Mouse (Mus musculus) left cerebral cortex, adult 2 months (tissue): Measurements from ENCODE around the gene Cd38. TPM values are rescaled to one million over a fixed set of nuclear protein-coding genes. Genes with fewer than 3 reads are reported as not detected.

Experiments
- DNase-seq, 2 experiments: peaks; one replicate each; pipeline ENCODE4 v3.0.0; 2021 to 2022; ENCODE audit warnings: low spot score in 2 of 2, mixed read lengths in 1 of 2; ENCODE audit errors: extremely low spot score in 1 of 2
- H3K27ac ChIP-seq: fragments of 200-600 bp; 2 replicates; pipeline ENCODE4 v1.8.1; 2022
- H3K4me3 ChIP-seq: fragments of 200-600 bp; 2 replicates; pipeline ENCODE4 v1.8.1; 2022
- CTCF ChIP-seq: fragments of 200-600 bp; IDR thresholded peaks from 2 replicates; pipeline ENCODE4 v1.8.1; 2022; ENCODE audit warnings: antibody characterized with exemption, mild to moderate bottlenecking, moderate library complexity
- intact Hi-C: fragments of 180-260 bp; cut with DNase I; formaldehyde crosslinking; loops from one replicate; pipeline ENCODE4 v1.15.1; 2025
- total RNA-seq, 2 experiments: library from RNA; stranded (reverse); gene quantifications; 2 replicates each; pipeline ENCODE4 v1.2.3; 2021

The Cd38 gene
- total RNA-seq, 2 experiments from 2014 or later, result 1.2 to 2.2 TPM

DNA sequence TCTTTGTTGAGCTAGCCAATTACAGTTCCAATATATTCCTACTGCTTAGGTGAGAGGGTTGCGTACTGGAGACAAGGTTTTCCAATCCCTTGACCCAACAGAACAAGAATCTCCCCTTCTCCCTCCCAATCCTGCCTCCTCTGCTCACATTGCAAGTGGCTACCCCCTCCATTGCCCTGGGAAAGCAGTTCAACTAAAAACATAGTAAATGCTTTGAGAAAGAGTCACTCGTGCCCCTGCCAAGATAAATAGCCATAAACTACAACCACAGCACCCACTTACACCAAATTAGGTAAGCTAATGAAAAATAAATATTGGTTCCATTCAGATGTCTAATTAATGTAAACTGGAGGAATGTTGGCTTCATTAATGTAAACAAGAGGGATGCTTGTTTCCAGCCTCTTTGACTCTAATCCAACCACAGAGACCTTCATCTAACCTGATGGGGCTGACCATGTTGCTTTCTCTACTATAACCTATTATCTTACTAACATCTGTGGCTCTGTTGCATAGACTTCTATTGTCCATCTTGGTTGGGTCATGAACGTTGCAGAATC is 91.6 kb downstream of the Cd38 start:
- Histone ChIP-seq H3K4me3 (no peak overlapping the region), H3K27ac (no peak overlapping the region)
- no peak for DNase-seq
- intact Hi-C loops, result no loop called here
- TF ChIP-seq CTCF, result no peak

DNA sequence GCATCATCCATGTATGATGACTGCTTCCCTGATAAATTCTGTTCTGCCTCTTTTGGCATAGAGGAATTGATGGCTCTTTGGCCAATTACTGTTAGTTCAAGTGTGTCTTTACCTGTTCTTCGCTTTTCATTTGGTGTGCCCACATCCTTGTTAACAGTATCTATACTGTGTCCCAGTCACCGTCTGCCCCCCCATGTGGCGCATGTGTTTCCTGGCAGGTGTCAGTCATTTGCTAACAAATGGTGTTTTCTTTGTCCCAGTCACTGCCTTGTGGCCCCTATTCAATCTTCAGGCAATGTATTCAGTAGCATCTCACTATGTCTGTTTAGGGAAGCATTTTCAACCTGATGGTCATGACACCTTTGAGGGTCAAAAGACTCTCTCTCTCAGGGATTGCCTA is 92.7 kb downstream of the Cd38 start:
- H3K27ac ChIP-seq, result no peak overlapping the region
- intact Hi-C loops, result no loop called here
- TF ChIP-seq CTCF, result no peak
- no peak for DNase-seq
- H3K4me3 ChIP-seq, result no peak overlapping the region

Other genes starting within 250 kb of the Cd38 start
- gene Cc2d2a, start 206.2 kb upstream of the Cd38 start, total RNA-seq, result 10 to 100 TPM; 17.6 to 19.9 TPM
- gene Bst1, start 49.7 kb upstream of the Cd38 start, total RNA-seq, result not detected
- 10 to 100 TPM; 85.3 to 92.2 TPM for gene Fbxl5, start 46.9 kb upstream of the Cd38 start, total RNA-seq
- 10 to 100 TPM in 1 of 2 experiments, 1 to 10 TPM in 1; 9.8 to 11.0 TPM for gene Gm7879, start 44.6 kb downstream of the Cd38 start, total RNA-seq
- gene Fgfbp1, start 113.2 kb downstream of the Cd38 start, total RNA-seq, result 1 to 10 TPM; 2.4 to 4.8 TPM
- 10 to 100 TPM; 12.3 to 17.7 TPM for gene Prom1, start 233.5 kb downstream of the Cd38 start, total RNA-seq